Mouse (Mus musculus) embryo, embryonic 11.5 days (tissue): ENCODE results near the gene Cdk19.

Experiments used
- DNase-seq: peaks from one replicate; pipeline ENCODE4 v3.0.0-alpha.2; 2012; ENCODE audit warnings: low read depth, low spot score

Cdk19 gene

GRCm38 (mm10) chr10:40339351-40339964, at the start of gene Cdk19:
Gene Cdk19, plus strand, starts transcription at chr10:40339564.
- peak; percentile 22 for DNase-seq

- no peak for DNase-seq
Observed at GRCm38 (mm10) chr10:40292640-40293039, 46.7 kb upstream of the Cdk19 start.

- peak; percentile 79 for DNase-seq
Observed at GRCm38 (mm10) chr10:40300648-40301171, 38.7 kb upstream of the Cdk19 start.

DNA sequence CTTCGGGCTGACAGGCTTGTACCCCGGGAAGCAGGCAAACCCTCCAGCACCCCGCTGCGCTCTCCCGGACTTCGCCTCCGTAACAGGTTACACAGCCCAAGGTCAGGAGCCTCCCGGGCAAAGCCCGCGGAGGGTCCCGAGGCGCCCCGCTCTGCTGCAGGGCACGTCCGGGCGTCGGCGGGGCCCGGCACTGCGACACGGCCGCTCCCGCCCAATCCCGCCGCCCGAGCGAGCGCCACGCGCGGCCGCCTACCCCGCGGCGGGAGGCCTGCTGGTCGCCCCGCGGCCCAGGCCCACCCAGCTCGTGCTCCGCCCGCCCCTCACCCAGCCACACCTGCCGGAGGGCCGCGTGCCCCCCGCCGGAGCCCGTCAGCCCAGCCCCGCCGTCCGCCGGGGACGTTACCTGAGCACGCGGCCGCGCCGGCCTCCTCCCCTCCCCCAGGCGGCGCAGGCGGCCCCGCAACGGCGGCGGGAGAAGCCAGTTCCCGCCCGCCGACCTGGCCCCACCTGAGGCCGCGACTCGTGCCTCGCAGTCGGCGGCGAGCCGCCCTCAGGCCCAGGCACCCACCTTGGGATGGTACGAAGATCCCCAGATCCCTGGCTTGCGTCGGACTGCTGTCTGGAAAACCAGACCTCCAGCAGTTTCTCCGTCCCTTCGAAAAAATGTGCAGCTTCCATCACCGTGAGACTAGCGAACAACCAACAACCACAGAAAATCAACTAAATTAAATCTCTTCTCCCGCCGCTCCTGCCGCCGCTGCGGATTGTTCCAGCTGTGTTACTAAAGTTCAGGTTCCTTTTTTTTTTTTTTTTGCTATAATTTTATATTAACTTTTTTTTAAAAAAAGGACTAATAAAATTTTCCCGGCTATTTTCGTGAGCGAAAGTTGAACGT, 37.9 kb upstream of the Cdk19 start:
- DNase-seq, result peak; percentile 17

- DNase-seq, result peak; percentile 98
Observed at GRCm38 (mm10) chr10:40302140-40302985, 37.0 kb upstream of the Cdk19 start, which contains the start of gene Amd1. Gene Amd1, minus strand, starts transcription at chr10:40302186.

DNA sequence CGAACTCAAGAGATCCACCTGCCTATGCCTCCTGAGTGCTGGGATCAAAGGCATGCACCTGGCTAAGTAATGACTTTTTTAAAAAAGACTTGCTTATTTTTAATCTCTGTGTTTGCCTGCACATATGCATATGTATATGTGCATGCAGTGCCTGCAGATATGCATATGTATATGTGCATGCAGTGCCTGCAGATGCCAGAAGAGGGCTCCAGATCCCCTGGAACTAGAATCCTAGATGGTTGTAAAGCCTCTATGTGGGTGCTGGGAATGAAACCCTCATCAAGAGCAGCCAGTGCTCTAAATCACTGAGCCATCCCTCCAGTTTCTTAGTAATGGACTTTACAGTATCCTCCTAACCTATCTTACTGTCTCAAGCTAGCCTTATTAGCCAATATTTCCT, 33.4 kb upstream of the Cdk19 start:
- DNase-seq, result no peak

GRCm38 (mm10) chr10:40307826-40308583, 31.4 kb upstream of the Cdk19 start:
- no peak for DNase-seq

DNA sequence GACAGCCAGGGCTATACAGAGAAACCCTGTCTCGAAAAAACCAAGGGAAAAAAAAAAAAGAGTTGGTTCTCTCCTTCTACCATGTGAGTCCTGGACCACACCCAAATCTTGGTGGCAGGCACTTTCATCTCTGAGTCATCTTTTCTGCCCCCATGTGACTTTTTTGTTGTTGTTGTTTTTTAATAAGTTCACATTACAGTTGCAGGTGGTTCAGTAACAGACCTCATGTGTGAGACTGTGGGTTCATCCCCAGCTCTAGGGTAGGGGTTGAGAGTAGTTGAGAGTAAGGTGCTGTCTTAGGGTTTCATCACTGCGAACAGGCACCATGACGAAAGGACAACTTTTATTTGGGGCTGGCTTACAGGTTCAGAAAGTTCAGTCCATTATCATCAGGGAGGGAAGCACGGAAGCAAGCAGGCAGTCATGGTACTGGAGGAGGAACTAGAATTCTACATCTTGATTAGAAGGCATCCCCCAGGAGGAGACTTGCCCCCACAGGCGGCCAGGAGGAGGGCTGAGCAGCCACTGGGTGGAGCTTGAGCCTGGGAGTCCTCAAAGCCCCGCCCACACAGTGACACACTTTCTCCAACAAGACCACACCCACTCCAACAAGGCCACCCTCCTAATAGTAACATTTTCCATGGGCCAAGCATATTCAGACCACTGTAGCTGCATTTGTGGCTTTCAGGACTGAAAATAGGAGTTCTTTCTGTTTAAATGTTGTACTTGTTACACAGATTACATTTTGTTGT, 29.3 kb upstream of the Cdk19 start:
- DNase-seq, result no peak

DNA sequence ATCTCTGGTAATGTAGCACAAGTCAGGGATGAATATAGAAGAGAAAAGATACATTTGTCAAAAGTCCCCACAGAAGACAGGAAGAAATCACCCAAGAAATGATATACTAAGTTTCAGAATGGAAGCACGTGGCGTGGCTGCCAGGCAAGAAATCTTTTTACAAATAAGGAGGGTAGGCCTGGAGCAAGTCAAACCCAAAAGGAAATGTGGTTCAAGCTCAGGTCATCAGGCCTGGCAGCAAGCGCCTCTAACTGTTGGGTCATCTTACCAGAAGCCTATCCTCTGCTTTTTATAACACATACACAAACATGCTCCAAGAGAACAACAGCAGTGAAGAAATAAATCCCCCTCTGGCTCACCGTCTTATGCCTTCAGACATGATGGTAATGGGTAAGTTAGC, 26.6 kb upstream of the Cdk19 start:
- DNase-seq, result no peak

DNA sequence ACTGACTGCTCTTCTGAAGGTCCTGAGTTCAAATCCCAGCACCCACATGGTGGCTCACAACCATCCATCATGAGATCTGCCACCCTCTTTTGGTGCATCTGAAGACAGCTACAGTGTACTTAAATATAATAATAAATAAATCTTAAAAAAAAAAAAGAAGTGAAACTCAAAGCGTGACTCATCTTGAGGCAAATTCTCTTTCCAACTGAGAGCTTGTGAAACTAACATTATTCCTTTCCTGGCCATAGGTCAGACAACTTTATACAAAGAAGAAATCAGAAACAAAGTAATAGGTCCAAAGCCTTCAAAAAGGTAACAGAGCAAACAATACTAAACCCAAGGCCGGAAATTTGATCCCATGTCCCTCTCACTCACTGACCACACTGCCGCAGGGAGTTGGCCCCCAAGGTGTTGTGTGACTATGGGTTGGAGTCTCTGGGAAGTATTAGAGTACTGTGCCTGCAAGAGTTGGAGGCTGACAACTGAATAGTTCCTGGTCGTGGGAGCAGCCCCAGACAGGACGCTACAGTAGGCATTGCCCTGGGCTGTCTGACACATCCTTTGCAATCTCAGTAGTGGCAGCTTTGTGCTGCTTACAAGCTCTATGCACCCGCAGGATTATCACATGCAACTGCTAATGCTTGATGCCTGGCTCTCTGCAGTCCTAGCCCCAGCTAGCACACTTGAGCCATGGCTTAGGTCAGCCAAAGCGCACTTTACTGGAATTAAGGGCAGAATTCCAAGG, 22.4 kb upstream of the Cdk19 start:
- no peak for DNase-seq

DNA sequence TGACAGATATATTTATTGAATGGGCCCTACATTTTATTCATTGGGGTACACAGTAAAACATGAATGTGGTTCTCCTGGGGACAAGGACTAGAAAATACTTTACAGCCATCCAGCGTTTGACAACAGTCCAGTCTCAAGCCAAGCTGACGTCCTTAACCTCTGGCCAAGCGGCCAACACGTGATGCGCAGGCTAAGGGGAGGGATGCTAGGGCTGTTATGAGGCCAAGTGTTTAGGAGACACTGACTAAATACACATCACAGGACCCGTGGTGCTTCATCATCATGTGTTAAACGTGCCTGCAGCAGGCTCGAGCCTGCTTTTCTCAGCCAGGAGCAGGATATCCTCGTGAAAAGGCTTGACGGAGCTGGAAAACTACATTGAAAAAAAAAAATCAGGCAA, 19.1 kb upstream of the Cdk19 start:
- DNase-seq, result no peak

DNA sequence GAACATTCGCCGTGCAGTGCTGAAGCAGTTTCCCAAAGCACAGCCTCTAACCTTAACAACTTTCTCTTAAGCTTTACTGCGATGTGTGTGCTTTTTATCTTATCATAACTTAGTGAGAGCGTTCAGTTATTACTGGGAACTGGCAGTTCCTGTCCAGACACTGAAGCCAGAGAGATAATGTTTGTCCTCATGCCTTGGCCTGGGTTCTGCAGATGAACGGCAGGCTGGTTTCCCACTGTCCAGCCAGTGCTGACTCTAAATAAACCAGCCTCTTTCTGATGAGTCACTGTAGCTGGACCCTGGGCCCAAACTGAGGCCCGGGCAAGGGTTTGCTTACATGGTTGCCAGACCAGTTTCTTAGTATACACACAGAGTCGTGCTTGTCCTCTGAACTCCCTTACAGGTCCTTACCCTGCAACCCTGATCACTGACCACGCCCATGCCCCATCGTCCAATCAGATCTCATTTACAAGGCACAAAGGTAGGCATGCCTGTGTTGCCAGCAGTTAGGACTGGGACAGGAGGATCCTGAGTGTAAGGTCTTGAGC, 11.3 kb upstream of the Cdk19 start:
- DNase-seq, result no peak

GRCm38 (mm10) chr10:40330262-40330661, 9.1 kb upstream of the Cdk19 start:
- DNase-seq, result no peak

- no peak for DNase-seq
Observed at GRCm38 (mm10) chr10:40332864-40333263, 6.5 kb upstream of the Cdk19 start.

DNA sequence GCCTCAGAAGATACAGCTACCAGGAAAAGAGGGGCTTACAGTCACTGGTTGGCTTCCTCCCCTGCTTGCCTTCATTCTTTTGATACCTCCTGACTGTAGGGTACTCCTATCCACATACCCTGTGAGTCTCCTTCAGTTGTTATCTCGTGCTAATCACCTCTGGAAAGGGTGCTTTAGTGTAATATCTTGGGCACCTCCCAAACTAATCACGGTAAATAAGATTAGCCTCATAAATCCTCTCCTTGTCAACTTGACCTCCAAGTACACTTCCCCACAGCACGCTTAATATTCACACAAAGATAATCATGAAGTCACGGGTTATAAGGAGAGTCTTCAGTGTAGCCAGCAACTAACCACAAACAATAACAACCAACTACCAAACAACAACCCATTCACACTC, 2.7 kb downstream of the Cdk19 start:
- DNase-seq, result no peak

DNA sequence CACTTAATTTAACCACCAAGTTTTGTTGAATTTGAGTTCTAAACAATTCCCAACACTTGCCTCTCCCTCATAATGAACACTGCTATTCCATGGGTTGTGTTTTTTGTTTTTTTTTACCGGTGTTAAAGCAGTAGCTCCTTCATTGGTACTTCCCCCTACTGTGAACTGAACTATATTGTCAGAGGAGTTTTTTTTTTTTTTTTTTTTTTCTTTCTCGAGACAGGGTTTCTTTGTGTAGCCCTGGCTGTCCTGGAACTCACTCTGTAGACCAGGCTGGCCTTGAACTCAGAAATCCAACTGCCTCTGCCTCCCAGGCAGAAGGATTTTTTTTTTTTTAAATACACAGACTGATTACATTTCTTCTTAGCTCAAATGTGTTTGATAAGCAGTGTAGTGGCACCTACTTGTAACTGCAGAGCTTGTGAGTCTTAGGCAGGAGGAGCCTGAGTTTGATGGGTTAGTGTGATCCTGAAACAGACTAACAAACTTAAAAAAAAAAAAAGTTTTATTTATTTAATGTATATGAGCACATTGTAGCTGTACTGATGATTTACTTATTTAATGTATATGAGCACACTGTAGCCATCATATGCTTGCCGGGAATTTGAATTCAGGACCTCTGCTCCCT, 7.5 kb downstream of the Cdk19 start:
- no peak for DNase-seq

- no peak for DNase-seq
Observed at GRCm38 (mm10) chr10:40347461-40347954, 8.1 kb downstream of the Cdk19 start.
